Mouse (Mus musculus): Measurements from ENCODE around the gene Zdhhc7. TPM values are rescaled to one million over a fixed set of nuclear protein-coding genes. Genes with fewer than 3 reads are reported as not detected.

Zdhhc7 gene
- polyA plus RNA-seq, 1 experiment from 2014 or later: 36.2 TPM

DNA sequence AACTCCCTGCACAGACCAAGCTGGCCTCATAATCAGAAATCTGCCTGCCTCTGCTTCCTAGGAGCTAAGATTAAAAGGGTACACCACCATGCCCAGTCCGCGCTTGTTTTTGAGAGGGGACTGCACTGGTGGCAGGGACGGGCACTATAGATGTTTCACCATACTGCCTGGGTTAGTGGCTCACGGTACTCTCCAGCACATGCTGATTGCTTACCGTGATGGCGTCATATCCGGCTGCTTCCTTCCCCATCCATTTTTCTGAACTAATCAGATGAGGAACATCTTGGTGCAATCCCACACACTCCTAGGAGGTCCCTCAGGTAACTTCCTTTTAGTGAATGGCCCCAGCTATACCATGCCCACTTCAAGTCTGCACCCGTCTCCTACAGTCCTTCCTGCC, 56.4 kb downstream of the Zdhhc7 start:
- WGBS: 91% methylated on average over 8 of the region's 8 CpGs
- no peak overlapping the region for H3K9ac ChIP-seq (replicated peaks; ENCODE audit: low read length)
- H3K27me3 ChIP-seq (ENCODE audit: insufficient read depth, low read length): no peaks in the 10 kb centered on the region
- H3K4me3 ChIP-seq (ENCODE audit: low read length): no peak overlapping the region
- no peak overlapping the region for H3K4me2 ChIP-seq (replicated peaks; ENCODE audit: low read depth, low read length)
- no peaks in the 10 kb centered on the region for H3K36me3 ChIP-seq (ENCODE audit: insufficient read depth, low read length)
- H3K9me3 ChIP-seq (ENCODE audit: low read length): no peaks in the 10 kb centered on the region
- no peak overlapping the region for H3K27ac ChIP-seq (ENCODE audit: low read length)
- ATAC-seq (ENCODE audit: low FRiP score, low TSS enrichment): no peak
- H3K4me1 ChIP-seq (ENCODE audit: insufficient read depth, low read length): peaks cover 5% of the 10 kb centered on the region; the same call in 1 of the 2 replicates

DNA sequence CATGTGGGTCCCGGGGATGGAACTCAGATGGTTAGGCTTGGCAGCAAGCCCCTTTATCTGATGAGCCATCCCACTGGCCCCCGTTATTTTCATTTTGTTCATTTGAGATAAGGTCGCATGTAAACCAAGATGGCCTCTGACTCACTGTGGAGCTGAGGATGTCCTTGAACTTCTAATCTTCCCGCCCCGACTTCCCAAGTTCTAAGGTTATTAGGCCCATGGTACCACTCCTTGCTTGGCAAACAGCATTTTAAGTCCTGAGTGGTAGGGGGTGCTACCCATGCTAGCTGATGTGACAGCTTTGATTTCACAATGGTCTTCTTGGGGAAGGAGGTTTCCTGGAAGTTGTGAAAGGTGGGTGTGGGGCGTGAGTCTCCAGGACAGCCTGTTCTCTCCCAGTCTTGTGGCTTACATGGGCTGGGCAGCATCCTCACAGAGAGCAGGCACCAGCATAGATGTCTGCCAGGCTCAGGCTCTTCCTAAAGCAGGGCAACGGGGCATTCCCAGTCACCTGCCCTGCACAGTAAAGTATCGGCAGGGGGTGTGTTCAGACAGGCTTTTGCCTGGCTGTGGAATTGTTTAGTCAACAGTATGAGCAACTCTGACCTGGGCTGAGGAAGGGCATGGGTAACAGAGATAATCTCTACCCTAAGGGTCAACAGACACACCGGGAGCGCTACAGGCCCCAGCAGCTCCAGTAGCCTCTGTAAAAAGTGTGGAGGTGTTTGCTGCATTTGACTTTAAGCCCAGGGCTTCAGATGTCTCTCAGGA, 58.6 kb downstream of the Zdhhc7 start:
- no peak overlapping the region for H3K4me2 ChIP-seq (replicated peaks; ENCODE audit: low read depth, low read length)
- WGBS: 81% methylated on average over 10 of the region's 10 CpGs
- H3K4me1 ChIP-seq (ENCODE audit: insufficient read depth, low read length): peaks cover 12% of the 10 kb centered on the region; the same call in 1 of the 2 replicates
- H3K4me3 ChIP-seq (ENCODE audit: low read length): no peak overlapping the region
- H3K9ac ChIP-seq (replicated peaks; ENCODE audit: low read length): no peak overlapping the region
- ATAC-seq (ENCODE audit: low FRiP score, low TSS enrichment): no peak
- H3K27me3 ChIP-seq (ENCODE audit: insufficient read depth, low read length): no peaks in the 10 kb centered on the region
- no peaks in the 10 kb centered on the region for H3K9me3 ChIP-seq (ENCODE audit: low read length)
- no peaks in the 10 kb centered on the region for H3K36me3 ChIP-seq (ENCODE audit: insufficient read depth, low read length)
- no peak overlapping the region for H3K27ac ChIP-seq (ENCODE audit: low read length)

DNA sequence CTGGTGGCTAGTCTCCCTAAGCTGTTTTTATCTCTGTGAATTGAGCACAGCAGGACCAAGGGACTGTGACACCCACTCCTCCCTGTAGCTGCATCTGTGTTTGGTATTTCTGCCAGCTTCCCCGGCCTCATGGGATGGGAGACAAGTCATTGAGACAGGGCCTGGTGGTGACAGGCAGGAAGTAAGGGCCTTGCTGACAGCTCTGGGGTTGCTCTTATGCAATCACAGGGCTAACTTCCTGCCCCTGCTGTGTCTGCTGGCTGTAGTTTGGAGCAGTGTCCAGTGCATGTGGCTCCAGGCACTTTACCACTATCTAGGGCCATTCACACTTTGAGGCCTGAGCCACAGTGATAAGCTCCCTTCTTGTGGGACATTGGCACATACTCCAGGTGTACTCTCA, 60.4 kb downstream of the Zdhhc7 start:
- 31% methylated on average over 1 of the region's 1 CpGs for WGBS
- Histone ChIP-seq H3K4me2 (replicated peaks; ENCODE audit: low read depth, low read length) (no peak overlapping the region), H3K36me3 (ENCODE audit: insufficient read depth, low read length) (no peaks in the 10 kb centered on the region), H3K4me1 (ENCODE audit: insufficient read depth, low read length) (peaks cover 15% of the 10 kb centered on the region; the same call in 1 of the 2 replicates), H3K27me3 (ENCODE audit: insufficient read depth, low read length) (no peaks in the 10 kb centered on the region), H3K27ac (ENCODE audit: low read length) (no peak overlapping the region), H3K4me3 (ENCODE audit: low read length) (no peak overlapping the region), H3K9ac (replicated peaks; ENCODE audit: low read length) (no peak overlapping the region), H3K9me3 (ENCODE audit: low read length) (no peaks in the 10 kb centered on the region)
- no peak for ATAC-seq (ENCODE audit: low FRiP score, low TSS enrichment)

DNA sequence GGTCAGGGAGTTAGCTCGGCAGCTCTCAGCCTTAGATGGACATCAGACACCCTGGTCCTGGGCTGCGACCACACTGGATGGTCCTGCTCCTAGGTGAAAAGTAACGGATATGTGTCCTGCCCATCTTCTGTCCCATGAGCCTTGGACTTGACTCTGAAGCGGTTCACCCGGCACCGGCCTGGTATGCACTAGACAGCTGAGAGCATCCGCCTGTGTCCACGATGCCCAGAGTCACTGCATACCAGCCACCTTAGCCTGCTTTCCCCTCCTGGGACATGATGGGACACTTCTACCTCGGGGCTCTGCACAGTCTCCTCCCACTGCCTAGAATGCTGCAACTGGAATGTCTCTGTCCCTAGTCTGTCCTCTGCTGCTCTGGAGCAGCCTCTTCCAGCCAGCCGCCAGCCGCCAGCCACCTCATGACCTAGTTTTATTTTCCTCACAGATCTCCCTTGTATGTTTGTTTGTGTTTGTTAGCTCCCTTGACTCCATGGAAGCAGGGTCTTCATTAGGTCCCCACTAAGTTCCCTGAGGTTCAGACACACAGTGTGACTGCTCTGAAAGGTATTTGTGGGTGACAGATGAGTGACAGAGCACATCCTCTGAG, 61.9 kb downstream of the Zdhhc7 start:
- H3K9me3 ChIP-seq (ENCODE audit: low read length): no peaks in the 10 kb centered on the region
- no peak overlapping the region for H3K9ac ChIP-seq (replicated peaks; ENCODE audit: low read length)
- no peak overlapping the region for H3K4me2 ChIP-seq (replicated peaks; ENCODE audit: low read depth, low read length)
- ATAC-seq (ENCODE audit: low FRiP score, low TSS enrichment): peak; percentile 55; the same call in 1 of the 2 replicates
- H3K27me3 ChIP-seq (ENCODE audit: insufficient read depth, low read length): no peaks in the 10 kb centered on the region
- H3K4me1 ChIP-seq (ENCODE audit: insufficient read depth, low read length): peaks cover 16% of the 10 kb centered on the region; the same call in 1 of the 2 replicates
- H3K27ac ChIP-seq (ENCODE audit: low read length): no peak overlapping the region
- no peaks in the 10 kb centered on the region for H3K36me3 ChIP-seq (ENCODE audit: insufficient read depth, low read length)
- H3K4me3 ChIP-seq (ENCODE audit: low read length): no peak overlapping the region
- WGBS: 57% methylated on average over 11 of the region's 11 CpGs

DNA sequence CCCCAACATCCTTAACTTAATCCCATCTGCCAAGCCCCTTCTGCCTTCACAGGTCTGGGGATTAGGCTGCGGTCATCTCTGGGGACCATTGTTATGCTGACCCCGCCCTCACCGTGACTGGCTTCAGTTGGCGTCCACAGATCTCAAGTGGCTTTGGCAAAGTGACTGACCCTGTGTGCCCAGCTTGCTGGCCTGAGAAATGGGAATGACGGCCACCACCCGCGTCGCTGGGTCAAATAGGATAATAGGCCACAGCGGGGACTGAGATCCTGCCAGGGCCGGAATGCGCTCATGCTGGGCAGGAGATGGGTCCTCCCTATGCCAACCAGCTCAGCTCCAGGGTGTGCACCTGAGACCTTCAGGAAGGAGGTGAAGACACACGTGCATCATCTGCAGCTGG, 62.5 kb downstream of the Zdhhc7 start:
- WGBS: 95% methylated on average over 12 of the region's 12 CpGs
- Histone ChIP-seq H3K27me3 (ENCODE audit: insufficient read depth, low read length) (no peaks in the 10 kb centered on the region), H3K9ac (replicated peaks; ENCODE audit: low read length) (no peak overlapping the region), H3K4me1 (ENCODE audit: insufficient read depth, low read length) (peaks cover 22% of the 10 kb centered on the region; the same call in 1 of the 2 replicates), H3K36me3 (ENCODE audit: insufficient read depth, low read length) (no peaks in the 10 kb centered on the region), H3K4me2 (replicated peaks; ENCODE audit: low read depth, low read length) (no peak overlapping the region), H3K9me3 (ENCODE audit: low read length) (no peaks in the 10 kb centered on the region), H3K27ac (ENCODE audit: low read length) (no peak overlapping the region), H3K4me3 (ENCODE audit: low read length) (no peak overlapping the region)
- no peak for ATAC-seq (ENCODE audit: low FRiP score, low TSS enrichment)

DNA sequence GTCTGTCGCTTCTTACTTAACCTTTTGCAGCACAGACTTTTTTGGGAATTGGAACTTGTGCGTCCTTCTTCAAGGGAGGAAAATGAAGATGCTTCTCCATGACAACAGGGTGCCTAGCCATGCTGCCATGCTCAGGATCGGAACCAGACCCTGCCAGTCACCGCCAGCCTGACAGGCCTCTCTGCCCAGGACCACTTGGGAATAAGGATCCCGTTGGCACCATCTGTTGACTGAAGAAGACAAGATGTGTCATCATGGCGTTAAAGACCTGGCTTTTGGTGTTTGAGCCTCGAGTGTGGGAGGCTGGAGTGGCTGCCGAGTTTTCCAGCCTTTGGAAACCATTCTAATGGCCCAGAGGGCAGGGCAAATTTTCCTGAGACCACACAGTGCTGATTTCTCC, 63.7 kb downstream of the Zdhhc7 start:
- WGBS: 80% methylated on average over 8 of the region's 8 CpGs
- no peak overlapping the region for H3K4me2 ChIP-seq (replicated peaks; ENCODE audit: low read depth, low read length)
- H3K4me3 ChIP-seq (ENCODE audit: low read length): no peak overlapping the region
- no peaks in the 10 kb centered on the region for H3K9me3 ChIP-seq (ENCODE audit: low read length)
- H3K9ac ChIP-seq (replicated peaks; ENCODE audit: low read length): no peak overlapping the region
- no peaks in the 10 kb centered on the region for H3K27me3 ChIP-seq (ENCODE audit: insufficient read depth, low read length)
- H3K36me3 ChIP-seq (ENCODE audit: insufficient read depth, low read length): no peaks in the 10 kb centered on the region
- H3K4me1 ChIP-seq (ENCODE audit: insufficient read depth, low read length): peaks cover 22% of the 10 kb centered on the region; the same call in 1 of the 2 replicates
- no peak overlapping the region for H3K27ac ChIP-seq (ENCODE audit: low read length)
- no peak for ATAC-seq (ENCODE audit: low FRiP score, low TSS enrichment)

DNA sequence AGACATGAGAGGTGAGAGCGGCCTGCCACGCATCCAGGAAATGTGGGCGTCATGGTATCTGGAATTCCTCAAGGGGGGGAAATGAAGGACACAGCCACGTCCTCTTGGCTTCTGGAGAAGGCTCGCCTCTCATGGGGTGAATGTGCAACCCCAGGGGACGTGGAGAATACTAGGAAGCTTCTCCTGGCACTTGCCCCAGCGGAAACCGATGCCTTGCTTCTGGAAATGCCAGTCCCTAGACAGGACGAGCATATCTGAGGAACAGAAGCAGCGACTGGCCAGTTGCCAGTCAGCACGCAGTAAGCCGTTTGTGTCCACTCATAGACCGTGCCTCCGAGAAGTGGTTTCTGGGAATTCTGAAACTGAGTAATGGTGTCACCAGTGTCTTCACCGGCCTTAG, 64.1 kb downstream of the Zdhhc7 start:
- no peaks in the 10 kb centered on the region for H3K9me3 ChIP-seq (ENCODE audit: low read length)
- H3K27me3 ChIP-seq (ENCODE audit: insufficient read depth, low read length): no peaks in the 10 kb centered on the region
- no peak overlapping the region for H3K4me3 ChIP-seq (ENCODE audit: low read length)
- no peaks in the 10 kb centered on the region for H3K36me3 ChIP-seq (ENCODE audit: insufficient read depth, low read length)
- ATAC-seq (ENCODE audit: low FRiP score, low TSS enrichment): no peak
- no peak overlapping the region for H3K27ac ChIP-seq (ENCODE audit: low read length)
- H3K4me2 ChIP-seq (replicated peaks; ENCODE audit: low read depth, low read length): no peak overlapping the region
- H3K9ac ChIP-seq (replicated peaks; ENCODE audit: low read length): no peak overlapping the region
- peaks cover 22% of the 10 kb centered on the region; the same call in 1 of the 2 replicates for H3K4me1 ChIP-seq (ENCODE audit: insufficient read depth, low read length)
- WGBS: 73% methylated on average over 15 of the region's 15 CpGs

DNA sequence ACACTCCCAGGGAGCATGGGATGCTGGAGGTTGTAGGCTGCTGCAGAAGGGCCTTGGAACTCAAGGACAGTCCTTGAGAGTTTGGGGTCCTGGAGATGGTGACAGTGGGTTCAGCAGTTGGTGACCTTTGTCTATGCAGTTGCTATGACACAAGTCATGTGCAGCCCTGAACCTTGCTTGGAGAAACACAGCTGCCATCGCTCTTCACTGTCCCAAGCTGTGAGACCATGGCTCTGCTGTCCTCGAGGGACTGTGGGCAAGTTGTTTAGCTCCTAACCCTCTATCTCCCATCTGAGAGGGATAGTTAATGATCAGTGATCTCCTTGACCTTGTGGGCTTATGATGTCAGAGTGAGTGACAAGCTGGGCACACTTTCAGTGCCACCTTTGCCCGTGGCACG, 64.7 kb downstream of the Zdhhc7 start:
- ATAC-seq (ENCODE audit: low FRiP score, low TSS enrichment): no peak
- H3K9ac ChIP-seq (replicated peaks; ENCODE audit: low read length): no peak overlapping the region
- WGBS: 35% methylated on average over 4 of the region's 4 CpGs
- no peaks in the 10 kb centered on the region for H3K9me3 ChIP-seq (ENCODE audit: low read length)
- no peaks in the 10 kb centered on the region for H3K36me3 ChIP-seq (ENCODE audit: insufficient read depth, low read length)
- H3K4me2 ChIP-seq (replicated peaks; ENCODE audit: low read depth, low read length): no peak overlapping the region
- no peak overlapping the region for H3K27ac ChIP-seq (ENCODE audit: low read length)
- H3K27me3 ChIP-seq (ENCODE audit: insufficient read depth, low read length): no peaks in the 10 kb centered on the region
- peaks cover 22% of the 10 kb centered on the region; the same call in 1 of the 2 replicates for H3K4me1 ChIP-seq (ENCODE audit: insufficient read depth, low read length)
- H3K4me3 ChIP-seq (ENCODE audit: low read length): no peak overlapping the region

DNA sequence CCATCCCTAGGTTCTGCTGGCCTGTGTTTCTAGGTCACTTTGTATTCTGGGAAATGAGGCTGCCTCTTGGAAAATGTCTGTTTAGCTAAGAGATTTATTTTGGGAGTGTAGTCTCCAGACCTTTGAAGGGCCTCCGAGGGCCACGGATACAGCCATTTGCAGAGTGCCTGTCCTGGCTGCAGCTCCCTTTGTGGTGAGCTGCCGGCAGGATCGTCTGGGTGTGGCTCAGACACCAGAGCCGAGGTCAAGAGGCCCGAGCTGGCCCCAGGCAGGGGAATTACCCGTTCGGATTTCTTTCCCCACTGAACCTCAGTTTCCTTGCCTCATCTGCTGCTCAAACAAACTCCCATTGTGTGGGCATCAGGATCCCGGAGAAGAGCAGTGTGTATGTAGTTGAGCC, 65.2 kb downstream of the Zdhhc7 start:
- H3K27ac ChIP-seq (ENCODE audit: low read length): no peak overlapping the region
- no peaks in the 10 kb centered on the region for H3K9me3 ChIP-seq (ENCODE audit: low read length)
- H3K9ac ChIP-seq (replicated peaks; ENCODE audit: low read length): no peak overlapping the region
- WGBS: 6% methylated on average over 9 of the region's 9 CpGs
- H3K27me3 ChIP-seq (ENCODE audit: insufficient read depth, low read length): no peaks in the 10 kb centered on the region
- H3K36me3 ChIP-seq (ENCODE audit: insufficient read depth, low read length): no peaks in the 10 kb centered on the region
- no peak for ATAC-seq (ENCODE audit: low FRiP score, low TSS enrichment)
- H3K4me2 ChIP-seq (replicated peaks; ENCODE audit: low read depth, low read length): no peak overlapping the region
- H3K4me1 ChIP-seq (ENCODE audit: insufficient read depth, low read length): peaks cover 22% of the 10 kb centered on the region; the same call in 1 of the 2 replicates
- H3K4me3 ChIP-seq (ENCODE audit: low read length): no peak overlapping the region

DNA sequence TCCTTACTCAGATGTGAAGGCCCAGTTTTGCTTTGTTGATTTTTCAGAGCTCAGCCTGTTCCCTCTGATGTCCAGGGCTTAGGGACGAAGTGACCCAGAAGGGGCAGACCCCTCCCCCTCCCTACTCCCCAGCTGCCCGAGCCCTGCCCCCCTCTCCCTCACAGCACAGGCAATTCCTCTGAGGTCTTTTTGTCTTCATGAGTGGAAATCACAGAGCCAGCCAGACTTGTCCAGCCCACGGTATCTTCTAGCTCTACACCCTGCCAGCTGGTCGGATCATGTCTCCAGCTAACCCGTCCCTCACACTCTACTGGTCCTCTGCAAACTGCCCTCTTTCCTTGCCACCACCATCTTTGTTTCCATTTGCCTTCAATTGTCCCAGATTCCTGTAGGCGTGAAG, 66.8 kb downstream of the Zdhhc7 start:
- Histone ChIP-seq H3K27me3 (ENCODE audit: insufficient read depth, low read length) (no peaks in the 10 kb centered on the region), H3K4me1 (ENCODE audit: insufficient read depth, low read length) (peaks cover 22% of the 10 kb centered on the region; the same call in 1 of the 2 replicates), H3K36me3 (ENCODE audit: insufficient read depth, low read length) (no peaks in the 10 kb centered on the region), H3K4me2 (replicated peaks; ENCODE audit: low read depth, low read length) (no peak overlapping the region), H3K9me3 (ENCODE audit: low read length) (no peaks in the 10 kb centered on the region), H3K4me3 (ENCODE audit: low read length) (no peak overlapping the region), H3K9ac (replicated peaks; ENCODE audit: low read length) (no peak overlapping the region), H3K27ac (ENCODE audit: low read length) (no peak overlapping the region)
- no peak for ATAC-seq (ENCODE audit: low FRiP score, low TSS enrichment)
- WGBS: 41% methylated on average over 6 of the region's 6 CpGs
